Mouse (Mus musculus) hindbrain, embryonic 10.5 days (tissue): ENCODE results near the gene Gjc1. TPM values are rescaled to one million over a fixed set of nuclear protein-coding genes. Genes with fewer than 3 reads are reported as not detected.

Experiments
- DNase-seq: peaks from one replicate; pipeline ENCODE4 v3.0.0-alpha.2; 2017; ENCODE audit warnings: low spot score
- H3K27ac ChIP-seq: fragments of 300-500 bp; sonication (generic); 2 replicates; pipeline ENCODE4 v1.5.1; 2016; ENCODE audit warnings: mild to moderate bottlenecking, moderate library complexity
- H3K27me3 ChIP-seq: fragments of 300-500 bp; sonication (generic); 2 replicates; pipeline ENCODE4 v1.6.1; 2016; ENCODE audit warnings: mild to moderate bottlenecking; ENCODE audit not compliant: poor library complexity, insufficient read depth, severe bottlenecking
- H3K36me3 ChIP-seq: fragments of 300-500 bp; sonication (generic); 2 replicates; pipeline ENCODE4 v1.6.1; 2016; ENCODE audit warnings: mild to moderate bottlenecking, moderate library complexity
- H3K4me1 ChIP-seq: fragments of 300-500 bp; sonication (generic); replicated peaks from 2 replicates; pipeline ENCODE4 v1.6.1; 2016; ENCODE audit warnings: mild to moderate bottlenecking
- H3K4me3 ChIP-seq: fragments of 300-500 bp; sonication (generic); 2 replicates; pipeline ENCODE4 v1.5.1; 2016; ENCODE audit warnings: mild to moderate bottlenecking, moderate library complexity
- H3K9me3 ChIP-seq: fragments of 300-500 bp; sonication (generic); 2 replicates; pipeline ENCODE4 v1.6.1; 2016; ENCODE audit warnings: mild to moderate bottlenecking, moderate library complexity
- WGBS: fragments of 180-500 bp; shearing (Covaris S2); methylation state at CpG from one replicate; pipeline ENCODE4 v1.1.7; 2016; 5-methylcytosine and 5-hydroxymethylcytosine counted together
- polyA plus RNA-seq: library from polyadenylated mRNA; unstranded; fragments of >200 nt; fragmentation: Nextera tagmentation; extraction: Ambion mirVana; gene quantifications from 2 replicates; pipeline ENCODE4 v1.2.1, GENCODE M21; 2016

The Gjc1 gene
- polyA plus RNA-seq, 1 experiment from 2014 or later = 71.1 TPM

DNA sequence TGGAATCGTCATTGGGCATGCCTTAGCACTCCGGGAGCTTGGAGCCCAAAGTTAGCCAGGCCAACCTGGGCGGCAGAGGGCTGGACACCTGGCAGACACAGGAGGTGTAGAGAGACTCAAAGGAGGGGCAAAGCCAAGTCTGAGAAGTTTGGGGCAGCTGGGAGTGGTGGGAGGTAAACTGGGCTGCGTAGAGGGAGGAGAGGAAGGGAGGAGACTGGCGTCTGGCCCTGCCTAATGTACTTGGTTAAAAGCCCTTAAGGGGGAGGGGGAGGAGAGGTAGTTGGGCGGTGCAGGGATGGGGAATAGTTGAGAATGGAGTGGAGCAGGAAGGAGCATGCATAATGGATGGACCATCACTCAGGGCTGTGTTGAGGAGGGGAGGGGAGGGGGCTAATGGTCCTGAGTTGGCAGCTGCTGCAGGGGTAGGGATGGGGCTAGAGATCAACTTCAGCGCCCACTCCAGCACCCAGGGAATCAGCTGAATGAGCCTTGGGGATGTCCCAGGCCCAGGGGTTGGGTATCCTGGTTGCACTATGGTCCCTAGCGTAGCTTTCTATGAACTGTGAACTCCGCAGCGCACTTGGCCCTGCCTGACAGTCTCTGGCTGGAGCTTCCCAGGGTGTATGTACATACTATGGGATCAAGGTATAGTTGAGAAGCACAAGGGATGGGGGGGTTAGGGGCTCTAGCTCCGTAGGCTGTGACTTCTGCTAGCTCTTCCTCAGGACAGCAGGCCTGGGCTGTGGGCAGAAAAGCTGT lies 56.3 kb downstream of the Gjc1 start:
- Histone ChIP-seq H3K4me1 (peaks cover 62% of the 10 kb centered on the region), H3K36me3 (no peaks in the 10 kb centered on the region), H3K27me3 (peaks cover 69% of the 10 kb centered on the region), H3K4me3 (peak overlapping the region; percentile 3; the same call in 1 of the 2 replicates), H3K9me3 (no peaks in the 10 kb centered on the region), H3K27ac (no peak overlapping the region; the same call in 1 of the 2 replicates)
- WGBS = 50% methylated on average over 11 of the region's 11 CpGs
- no peak for DNase-seq

DNA sequence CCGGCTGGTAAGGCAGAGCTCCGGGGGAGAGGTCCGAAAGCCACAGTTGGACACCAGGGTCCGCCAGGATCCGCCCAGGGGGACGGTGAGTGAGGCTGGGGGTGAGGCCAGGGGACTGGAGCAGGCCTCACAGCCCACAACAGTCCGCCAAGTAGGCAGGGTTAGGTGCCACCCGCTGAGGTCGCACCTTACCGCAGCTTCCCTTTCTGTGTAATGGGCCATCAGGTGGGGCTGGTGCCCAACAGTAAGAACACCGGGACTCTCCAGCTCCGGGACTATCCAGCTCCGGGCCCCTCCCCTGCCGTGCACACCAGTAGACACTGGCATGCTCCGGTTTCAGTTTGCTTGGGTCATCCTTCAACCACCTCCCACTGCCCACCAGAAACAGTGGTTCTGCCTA lies 57.3 kb downstream of the Gjc1 start:
- H3K4me1 ChIP-seq = peaks cover 53% of the 10 kb centered on the region
- peak overlapping the region; percentile 82 for H3K4me3 ChIP-seq
- no peaks in the 10 kb centered on the region for H3K36me3 ChIP-seq
- 6% methylated on average over 15 of the region's 15 CpGs for WGBS
- H3K27ac ChIP-seq = peak overlapping the region; percentile 85
- H3K9me3 ChIP-seq = no peaks in the 10 kb centered on the region
- DNase-seq = no peak
- peaks cover 77% of the 10 kb centered on the region for H3K27me3 ChIP-seq

DNA sequence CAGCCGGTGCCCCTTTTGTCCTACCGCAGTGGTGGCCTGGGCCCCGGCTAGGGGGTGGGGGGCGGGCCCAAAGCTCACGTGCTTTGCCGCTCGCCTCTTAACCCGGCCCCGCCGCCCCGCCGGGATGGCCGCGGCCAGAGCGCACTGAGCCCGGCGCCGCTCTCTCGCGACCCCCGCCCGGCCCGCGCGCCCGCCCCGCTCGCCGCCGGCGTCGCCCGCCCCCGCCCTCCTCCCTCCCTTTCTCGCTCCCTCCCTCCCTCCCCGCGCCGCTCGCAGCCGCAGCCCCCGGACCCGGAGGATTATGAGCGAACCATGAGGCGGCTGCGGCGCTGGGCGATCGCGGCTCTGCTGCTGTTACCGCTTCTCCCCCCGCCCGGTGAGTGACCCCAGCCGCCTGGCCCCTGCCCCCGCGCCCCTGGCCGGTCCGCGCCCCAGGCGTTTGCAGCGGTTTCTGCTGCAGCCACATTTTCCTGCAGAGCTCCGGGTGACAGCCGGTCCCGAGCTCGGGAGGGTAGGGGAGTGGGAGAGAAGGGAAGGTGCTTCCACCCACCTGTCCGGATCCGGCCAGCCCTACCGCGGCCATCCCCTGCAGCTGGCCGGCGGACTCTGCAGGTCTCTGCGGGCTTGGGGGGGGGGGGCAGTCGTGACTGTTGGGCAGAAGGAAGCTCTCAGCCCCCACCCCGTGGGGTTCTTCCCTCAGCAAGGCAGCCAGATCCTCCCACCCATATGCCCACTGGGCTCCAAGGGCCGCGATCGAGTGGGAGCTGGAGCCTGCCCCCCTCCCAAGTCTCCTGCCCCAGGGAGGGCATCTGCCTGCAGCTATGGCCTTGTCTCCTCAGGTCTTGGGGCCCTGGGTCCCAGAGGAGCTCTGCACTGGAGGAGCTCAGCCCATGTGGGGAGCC lies 57.9 kb downstream of the Gjc1 start, which contains the start of gene Adam11:
Gene Adam11, plus strand, starts transcription at position 131 of the 902 bp plus-strand sequence.
- H3K4me3 ChIP-seq = peak within 1 kb of the TSS; percentile 82
- peaks cover 46% of the 10 kb centered on the region for H3K4me1 ChIP-seq
- peak within 1 kb of the TSS; percentile 85 for H3K27ac ChIP-seq
- no peaks in the 10 kb centered on the region for H3K36me3 ChIP-seq
- no peaks in the 10 kb centered on the region for H3K9me3 ChIP-seq
- peaks cover 77% of the 10 kb centered on the region for H3K27me3 ChIP-seq
- peak; percentile 49 for DNase-seq
- 1% methylated on average over 69 of the region's 76 CpGs for WGBS

DNA sequence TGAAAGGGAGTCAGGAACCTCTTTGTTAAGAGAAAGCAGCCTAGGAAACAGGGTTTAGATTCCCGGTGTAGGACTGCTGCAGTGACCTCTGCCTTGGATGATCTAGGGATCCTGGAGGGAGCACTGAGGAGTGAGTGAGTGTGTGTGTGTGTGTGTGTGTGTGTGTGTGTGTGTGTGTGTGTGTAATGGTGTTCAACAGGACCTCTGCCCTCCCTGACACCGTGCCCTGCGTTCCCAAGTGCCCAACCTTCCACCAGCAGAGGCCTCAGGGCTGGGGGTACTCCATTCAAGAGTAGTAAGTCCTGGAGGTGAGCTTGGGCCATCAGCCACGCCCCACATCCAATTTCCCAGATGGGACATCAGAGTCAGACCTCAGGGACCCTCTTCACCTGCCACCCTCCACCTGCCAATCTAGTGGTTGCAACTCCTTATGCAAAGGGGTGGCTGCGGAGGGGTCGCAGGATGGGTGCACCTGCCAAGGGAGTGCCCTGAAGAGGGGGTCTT lies 58.6 kb downstream of the Gjc1 start:
- peaks cover 47% of the 10 kb centered on the region for H3K4me1 ChIP-seq
- no peak for DNase-seq
- H3K36me3 ChIP-seq = no peaks in the 10 kb centered on the region
- no peaks in the 10 kb centered on the region for H3K9me3 ChIP-seq
- peaks cover 77% of the 10 kb centered on the region for H3K27me3 ChIP-seq
- peak overlapping the region; percentile 85 for H3K27ac ChIP-seq
- peak overlapping the region; percentile 82 for H3K4me3 ChIP-seq
- 8% methylated on average over 6 of the region's 6 CpGs for WGBS

DNA sequence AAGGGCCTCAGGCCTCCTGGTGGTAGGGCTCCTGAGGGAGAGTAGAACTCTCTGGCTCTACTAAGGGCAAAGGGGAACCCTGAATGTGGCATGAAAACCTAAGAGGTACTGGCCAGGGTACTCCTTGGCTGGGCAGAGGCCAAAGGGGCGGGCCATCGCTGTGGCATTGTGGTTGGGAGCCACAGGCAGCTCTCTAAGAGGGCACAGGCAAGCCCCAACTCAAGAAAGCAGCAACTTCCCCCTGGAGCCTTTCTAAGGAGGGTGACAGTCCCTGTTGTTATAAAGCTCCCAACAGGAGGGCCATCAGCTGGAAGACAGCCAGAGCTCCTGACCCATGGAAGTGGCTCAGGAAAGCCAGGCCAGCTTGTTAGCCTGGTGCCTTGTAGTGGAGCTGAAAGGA lies 60.5 kb downstream of the Gjc1 start:
- no peak overlapping the region for H3K4me3 ChIP-seq
- no peaks in the 10 kb centered on the region for H3K36me3 ChIP-seq
- H3K4me1 ChIP-seq = peaks cover 60% of the 10 kb centered on the region
- WGBS = 77% methylated on average over 2 of the region's 2 CpGs
- H3K27me3 ChIP-seq = peaks cover 60% of the 10 kb centered on the region
- no peak overlapping the region for H3K27ac ChIP-seq
- H3K9me3 ChIP-seq = no peaks in the 10 kb centered on the region
- DNase-seq = no peak

DNA sequence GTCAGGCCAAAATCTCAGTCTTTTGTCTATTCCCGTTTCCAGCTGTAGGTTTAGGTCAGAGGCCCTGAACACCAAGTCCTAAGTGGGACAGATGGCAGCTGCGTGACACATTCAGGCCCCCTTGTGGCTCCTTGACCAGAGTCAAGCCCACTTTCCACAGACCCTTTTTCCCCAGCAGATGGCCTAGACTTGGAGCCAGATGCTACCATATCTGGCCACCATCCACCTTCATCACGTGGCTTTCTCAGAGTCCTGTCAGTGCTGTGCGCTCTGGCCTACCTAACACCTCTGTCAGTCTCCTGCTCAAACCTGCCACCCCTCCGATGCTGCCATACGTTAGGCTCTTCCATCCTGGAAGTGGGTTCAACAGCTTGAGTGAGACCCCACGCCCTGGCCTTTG lies 64.1 kb downstream of the Gjc1 start:
- Histone ChIP-seq H3K27ac (peak overlapping the region; percentile 85; the same call in 1 of the 2 replicates), H3K27me3 (peaks cover 35% of the 10 kb centered on the region), H3K36me3 (no peaks in the 10 kb centered on the region), H3K9me3 (no peaks in the 10 kb centered on the region), H3K4me3 (no peak overlapping the region), H3K4me1 (peaks cover 42% of the 10 kb centered on the region)
- 77% methylated on average over 7 of the region's 7 CpGs for WGBS
- DNase-seq = no peak

DNA sequence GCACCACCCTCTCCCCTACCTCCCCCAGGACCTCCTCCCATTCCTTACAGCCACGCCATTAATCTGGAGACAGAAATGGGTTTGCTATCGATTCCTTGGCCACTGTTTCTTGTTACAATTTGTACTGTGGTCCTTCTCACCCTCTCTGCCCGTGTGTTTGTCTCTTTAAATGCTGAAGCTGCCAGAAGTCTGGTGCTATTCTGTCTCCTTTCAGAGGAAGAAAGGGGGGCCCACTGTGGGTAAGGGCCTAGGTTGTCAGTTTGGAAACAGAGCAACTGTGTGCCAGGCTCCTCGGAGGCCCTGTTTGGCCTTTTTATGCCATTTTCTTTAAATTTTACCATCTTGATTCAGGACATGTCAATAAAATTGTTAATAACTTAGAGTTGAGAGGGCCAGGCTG lies 65.1 kb downstream of the Gjc1 start:
- Histone ChIP-seq H3K4me3 (peak overlapping the region; percentile 26; the same call in 1 of the 2 replicates), H3K27me3 (peaks cover 25% of the 10 kb centered on the region), H3K27ac (peak overlapping the region; percentile 85), H3K9me3 (no peaks in the 10 kb centered on the region), H3K4me1 (peaks cover 50% of the 10 kb centered on the region), H3K36me3 (no peaks in the 10 kb centered on the region)
- no peak for DNase-seq
- WGBS = 61% methylated on average over 4 of the region's 4 CpGs

DNA sequence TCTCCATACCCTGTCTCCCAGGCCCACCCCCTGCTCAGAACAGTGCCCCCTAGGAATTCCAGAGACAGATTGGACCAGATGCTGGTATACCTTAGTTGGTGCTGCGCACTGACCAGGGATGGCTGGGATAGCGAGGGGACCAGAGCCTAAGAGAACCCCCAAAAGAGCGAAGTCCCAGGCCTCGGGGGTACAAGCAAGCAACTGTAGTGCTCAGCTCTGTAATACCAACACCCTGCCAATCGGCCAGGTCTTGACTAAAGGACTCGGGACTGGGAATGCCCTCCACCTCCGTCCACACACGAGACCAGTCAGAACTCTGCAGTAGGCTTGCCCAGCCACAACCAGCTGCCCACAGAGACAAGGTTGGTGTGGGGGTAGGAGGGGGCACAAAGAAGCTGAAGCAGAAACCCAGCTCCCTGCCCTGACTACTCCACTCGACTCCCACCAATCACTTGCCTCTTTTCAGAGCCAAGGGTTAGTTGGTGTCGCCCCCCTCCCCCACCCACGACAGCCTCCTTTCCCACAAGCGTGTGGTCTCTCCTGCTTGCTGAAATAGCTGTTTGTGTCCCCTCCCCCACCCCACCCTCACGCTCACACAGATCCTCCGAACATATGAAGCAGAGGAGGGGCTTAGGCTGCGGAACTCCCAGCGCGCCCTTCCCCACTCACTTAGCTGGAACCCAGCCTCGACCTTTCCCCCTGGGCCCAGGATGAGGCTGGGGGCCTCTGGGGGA lies 65.7 kb downstream of the Gjc1 start:
- DNase-seq = no peak
- WGBS = 51% methylated on average over 18 of the region's 18 CpGs

DNA sequence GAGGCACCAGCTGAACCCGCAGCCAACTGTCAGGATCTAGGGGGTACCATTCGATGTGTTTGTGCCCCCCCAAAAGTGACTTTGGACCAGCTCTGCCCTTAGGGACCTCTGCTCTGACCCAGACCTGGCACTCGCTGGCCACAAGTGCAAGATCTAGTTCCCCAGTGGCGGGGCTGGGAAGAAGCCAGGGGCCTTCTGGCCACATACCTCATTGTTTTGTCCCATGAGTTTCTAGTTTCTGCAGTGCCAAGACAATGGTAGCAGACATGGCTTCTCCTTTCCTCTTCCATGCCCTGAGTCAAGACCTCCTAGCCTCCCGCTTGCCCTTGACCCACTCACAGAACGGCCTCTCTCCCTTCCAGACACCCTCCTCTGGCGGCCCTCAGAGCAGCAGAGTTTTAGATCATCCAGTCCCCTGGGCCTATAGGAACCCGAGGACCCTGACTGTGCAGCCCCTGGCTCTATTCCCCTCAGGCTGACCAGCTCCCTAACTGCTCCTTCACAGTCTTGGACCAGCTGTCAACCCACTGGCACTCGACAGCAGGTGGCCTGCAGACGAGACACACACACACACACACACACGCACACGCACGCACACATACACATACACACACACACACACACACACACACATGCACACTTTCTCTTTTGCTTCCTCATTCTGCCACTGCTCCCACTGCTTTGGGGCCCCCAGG lies 66.5 kb downstream of the Gjc1 start:
- peaks cover 54% of the 10 kb centered on the region for H3K4me1 ChIP-seq
- WGBS = 68% methylated on average over 13 of the region's 13 CpGs
- no peak for DNase-seq

More for the DNA sequence above, 65.7 kb downstream of the Gjc1 start:
- Histone ChIP-seq H3K36me3 (no peaks in the 10 kb centered on the region), H3K27me3 (peaks cover 19% of the 10 kb centered on the region), H3K27ac (peak overlapping the region; percentile 85), H3K4me3 (peak overlapping the region; percentile 26; the same call in 1 of the 2 replicates), H3K9me3 (no peaks in the 10 kb centered on the region), H3K4me1 (peaks cover 54% of the 10 kb centered on the region)

DNA sequence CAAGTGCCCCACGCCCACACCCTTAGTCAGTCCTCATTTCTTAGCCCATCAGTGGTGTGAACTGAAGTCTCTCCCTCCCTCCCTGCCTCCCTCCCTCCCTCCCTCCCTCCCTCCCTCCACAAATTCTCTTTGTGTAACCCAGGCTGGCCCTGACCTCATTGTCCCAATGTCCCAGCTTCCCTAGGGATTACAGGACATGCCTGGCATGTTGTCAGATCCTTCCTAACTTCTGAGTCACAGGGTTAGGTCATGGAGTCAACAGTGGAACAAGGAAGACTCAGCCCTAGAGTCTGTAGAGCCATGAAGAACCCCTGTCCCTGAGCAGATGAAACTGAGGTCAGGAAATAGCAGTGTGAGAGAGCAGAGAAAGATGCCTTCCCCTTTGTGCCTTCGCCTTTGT lies 69.8 kb downstream of the Gjc1 start:
- peak overlapping the region; percentile 74 for H3K27ac ChIP-seq
- H3K27me3 ChIP-seq = peaks cover 11% of the 10 kb centered on the region; the same call in 1 of the 2 replicates
- peaks cover 39% of the 10 kb centered on the region for H3K4me1 ChIP-seq
- 72% methylated on average over 2 of the region's 2 CpGs for WGBS
- no peaks in the 10 kb centered on the region for H3K9me3 ChIP-seq
- no peak for DNase-seq
- H3K36me3 ChIP-seq = no peaks in the 10 kb centered on the region
- H3K4me3 ChIP-seq = no peak overlapping the region

More for the DNA sequence above, 66.5 kb downstream of the Gjc1 start:
- Histone ChIP-seq H3K27ac (peak overlapping the region; percentile 85), H3K27me3 (peaks cover 17% of the 10 kb centered on the region), H3K36me3 (no peaks in the 10 kb centered on the region), H3K4me3 (0 out of 2 replicates have a peak overlapping the region, but pooled peaks have one; percentile 11), H3K9me3 (no peaks in the 10 kb centered on the region)
